Mouse (Mus musculus): Measurements from ENCODE around the gene Castor2. TPM values are rescaled to one million over a fixed set of nuclear protein-coding genes. Genes with fewer than 3 reads are reported as not detected.

The Castor2 gene
- total RNA-seq, 2 experiments from 2014 or later = 58.5 to 59.7 TPM

DNA sequence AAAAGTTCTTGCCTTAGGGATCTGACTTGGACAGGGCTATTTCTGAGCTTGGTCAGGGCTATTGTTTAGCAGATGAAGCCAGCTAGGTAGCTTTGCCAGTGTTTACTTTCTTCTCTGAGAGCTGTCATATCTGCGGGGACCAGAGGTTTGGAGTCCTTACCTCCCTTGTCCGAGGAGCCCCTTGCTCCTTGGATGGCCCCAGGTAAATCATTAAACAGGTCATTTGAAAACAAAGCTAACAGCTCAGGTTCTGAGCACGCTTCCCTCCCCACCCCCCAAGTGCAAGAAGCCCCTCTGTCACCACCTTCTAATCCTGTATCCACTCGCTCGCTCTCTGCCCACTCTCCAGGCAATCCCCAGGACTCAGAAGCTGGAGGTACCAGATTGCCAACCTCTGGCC, 1.8 kb downstream of the Castor2 start:
- no peak for DNase-seq (ENCODE audit: low spot score in 2 of 2)

DNA sequence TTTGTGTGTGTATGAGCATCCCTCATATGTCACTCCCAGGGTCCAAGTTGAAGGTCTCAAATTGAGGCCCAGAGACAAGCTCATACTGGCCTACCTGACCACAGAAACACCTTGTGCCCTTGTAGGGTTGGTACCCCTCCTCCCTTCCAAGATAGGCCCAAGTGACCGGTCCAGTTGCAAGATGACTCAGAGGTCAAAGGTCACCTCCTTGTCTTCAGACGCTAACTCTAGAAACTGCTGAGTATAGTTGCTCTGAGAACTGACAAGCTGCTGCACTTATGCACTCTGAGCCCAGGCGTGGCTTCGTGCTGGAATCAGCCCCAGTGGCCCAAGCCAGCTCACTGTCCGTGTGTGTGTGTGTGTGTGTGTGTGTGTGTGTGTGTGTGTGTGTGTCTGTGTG, 2.4 kb downstream of the Castor2 start:
- DNase-seq (ENCODE audit: low spot score in 2 of 2) = no peak

DNA sequence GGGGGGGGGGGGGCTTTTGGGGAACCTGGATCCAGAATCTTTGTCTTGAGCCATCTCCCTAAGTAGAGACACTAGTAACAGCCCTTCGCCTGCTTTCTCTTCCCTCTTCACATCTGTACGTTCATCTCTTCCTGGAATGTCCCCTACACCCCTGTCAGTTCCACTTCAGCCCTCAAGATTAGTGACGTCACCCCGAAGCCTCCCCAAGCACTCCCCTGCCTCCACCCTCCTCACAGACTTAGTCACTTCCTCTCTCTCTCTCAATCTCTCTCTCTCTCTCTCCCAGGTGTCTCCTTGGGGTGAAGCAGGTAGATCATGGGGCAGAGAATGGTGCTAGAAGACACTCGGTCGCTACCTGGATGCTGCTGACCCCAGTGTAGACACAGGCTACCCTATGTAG, 3.2 kb downstream of the Castor2 start:
- no peak for DNase-seq (ENCODE audit: low spot score in 2 of 2)

DNA sequence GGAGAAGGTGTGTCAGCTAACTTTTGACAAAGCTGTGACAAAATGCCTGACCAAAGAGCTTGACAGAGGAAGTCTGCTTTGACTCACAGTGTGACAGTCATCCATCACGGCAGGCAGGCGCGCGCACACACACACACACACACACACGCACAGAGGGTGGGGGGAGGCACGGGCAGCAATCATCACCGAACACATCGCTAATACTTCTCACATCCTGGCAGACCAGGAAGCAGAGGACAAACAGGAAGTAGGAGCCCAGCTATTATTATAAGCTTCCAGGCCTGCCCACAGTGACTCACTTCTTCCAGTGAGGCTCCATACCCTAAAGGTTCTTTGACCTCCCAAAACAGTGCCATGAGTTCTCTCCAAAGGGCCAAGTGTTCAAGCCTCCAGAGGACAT, 6.3 kb downstream of the Castor2 start:
- no peak for DNase-seq (ENCODE audit: low spot score in 2 of 2)

DNA sequence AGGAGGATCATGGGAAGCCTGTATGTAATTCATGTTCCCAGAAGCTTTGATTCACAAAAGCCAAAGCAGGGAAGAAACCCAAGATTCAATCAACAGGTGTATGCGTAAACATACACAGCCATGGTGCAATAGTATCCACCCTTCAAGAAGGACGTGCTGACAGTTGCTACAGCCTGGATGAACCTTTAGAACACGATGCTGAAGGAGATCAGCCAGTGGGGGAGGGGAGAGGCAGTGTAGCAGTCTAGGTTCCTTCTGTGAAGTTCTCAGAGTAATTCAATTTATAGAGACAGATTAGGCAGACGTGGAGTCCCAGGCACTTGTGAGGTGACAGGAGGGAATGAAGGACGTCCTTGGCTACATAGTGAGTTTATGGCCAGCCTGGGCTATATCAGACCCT, 15.5 kb downstream of the Castor2 start:
- no peak for DNase-seq (ENCODE audit: low spot score in 2 of 2)

DNA sequence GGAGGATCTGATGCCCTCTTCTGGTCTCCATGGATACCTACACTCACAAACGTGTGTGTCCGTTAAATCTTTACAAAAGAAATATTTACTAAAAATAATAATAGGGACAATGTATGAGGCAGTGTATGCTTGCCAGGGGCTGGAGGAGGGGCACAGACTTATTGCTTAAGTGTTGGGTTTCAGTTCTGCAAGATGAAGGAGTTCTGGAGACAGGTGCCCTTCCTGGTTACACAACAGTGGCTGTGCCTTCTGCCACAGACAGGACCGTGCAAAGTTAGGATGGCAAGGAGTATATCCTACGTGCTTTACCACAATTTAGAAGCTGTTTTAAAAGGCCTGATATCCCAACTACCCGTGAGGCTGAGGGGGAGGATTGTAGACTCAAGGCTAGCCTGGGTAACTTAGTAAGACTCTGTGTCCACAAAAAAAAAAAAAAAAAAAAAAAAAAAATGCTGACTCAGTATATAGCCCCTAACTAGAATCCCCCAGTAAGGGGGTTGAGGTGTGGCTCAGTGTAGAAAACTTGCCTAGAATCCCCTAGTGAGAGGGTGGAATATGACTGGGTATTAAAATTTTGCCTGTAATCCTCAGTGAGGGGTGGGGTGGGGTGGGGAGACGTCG, 16.2 kb downstream of the Castor2 start:
- no peak for DNase-seq (ENCODE audit: low spot score in 2 of 2)

DNA sequence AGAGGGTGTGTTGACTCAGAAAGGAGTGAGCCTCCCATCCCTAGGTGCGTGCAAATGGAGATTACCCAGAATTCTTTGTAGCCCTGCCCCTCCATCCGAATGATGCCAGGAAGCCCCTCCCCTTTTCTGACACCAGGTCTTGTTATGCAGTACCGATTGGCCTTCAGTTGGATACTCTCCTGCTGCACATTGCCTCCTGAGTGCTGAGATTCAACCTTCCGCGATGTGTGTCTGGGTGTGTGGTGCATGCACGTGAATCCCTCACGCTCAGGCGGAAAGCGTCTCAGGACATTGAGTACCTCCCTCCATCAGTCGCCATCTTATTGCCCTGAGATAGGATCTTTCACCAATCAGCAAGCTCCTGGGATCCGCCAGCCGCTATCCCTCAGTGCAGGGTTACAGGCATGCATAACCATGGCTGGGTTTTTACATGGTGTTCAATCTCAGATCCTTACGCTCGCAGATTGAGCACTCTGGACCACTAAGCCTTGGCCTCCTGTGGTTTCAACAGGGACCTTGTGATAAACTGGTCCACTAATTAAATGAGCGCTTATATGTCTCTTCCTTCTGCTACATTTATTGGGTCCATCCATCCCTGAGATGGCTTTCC, 19.4 kb downstream of the Castor2 start:
- DNase-seq (ENCODE audit: low spot score in 2 of 2) = no peak

DNA sequence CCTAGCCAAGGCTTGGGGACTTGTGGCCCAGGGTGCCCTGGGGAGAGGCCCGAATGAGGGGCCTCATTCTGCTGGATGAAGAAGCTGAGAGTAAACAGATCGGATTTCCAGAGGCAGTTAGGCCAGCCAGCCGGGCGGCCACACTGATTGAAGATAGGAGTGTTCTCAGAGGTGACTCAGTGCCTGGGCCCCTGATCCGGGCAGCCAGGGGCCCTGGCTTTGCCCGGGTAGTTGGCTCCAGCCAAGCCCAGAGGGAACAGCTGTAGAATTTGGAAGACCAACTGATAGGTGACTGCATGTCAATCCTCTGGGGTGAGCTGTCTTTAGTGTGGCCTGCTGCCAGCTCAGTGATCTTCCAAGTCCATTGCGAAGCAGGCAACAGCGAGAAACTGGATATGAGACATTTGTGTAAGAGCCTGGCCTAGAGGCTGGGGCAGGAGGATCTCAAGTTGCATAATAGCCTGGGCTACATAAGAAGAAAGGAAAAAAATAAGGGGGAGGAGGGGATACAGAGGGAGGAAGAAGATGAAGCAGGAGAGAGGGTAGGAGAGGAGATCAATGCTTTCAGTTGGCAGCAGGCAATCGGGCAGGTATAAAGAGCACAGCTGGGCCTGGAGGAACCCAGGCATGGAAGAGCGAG, 20.1 kb downstream of the Castor2 start:
- DNase-seq (ENCODE audit: low spot score in 2 of 2) = no peak

DNA sequence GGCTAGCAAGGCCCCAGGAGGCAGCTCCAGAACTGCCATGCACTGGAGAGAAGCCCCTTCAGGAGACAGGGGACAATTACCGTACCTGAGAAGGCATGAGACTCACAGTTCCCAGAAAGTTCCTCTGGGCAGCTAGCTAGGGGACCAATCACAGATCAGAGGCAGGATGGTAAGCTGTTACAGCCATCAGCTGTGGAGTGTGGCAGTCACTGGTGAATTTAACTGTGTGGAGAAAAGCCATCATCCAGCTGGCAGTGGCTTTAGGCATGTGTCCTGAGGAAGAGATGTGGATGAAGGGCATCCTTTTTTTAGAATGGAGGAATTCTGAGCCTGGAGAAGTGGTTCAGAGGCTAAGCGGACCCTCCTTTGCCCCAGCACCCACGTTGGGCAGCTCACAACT, 20.6 kb downstream of the Castor2 start:
- no peak for DNase-seq (ENCODE audit: low spot score in 2 of 2)

DNA sequence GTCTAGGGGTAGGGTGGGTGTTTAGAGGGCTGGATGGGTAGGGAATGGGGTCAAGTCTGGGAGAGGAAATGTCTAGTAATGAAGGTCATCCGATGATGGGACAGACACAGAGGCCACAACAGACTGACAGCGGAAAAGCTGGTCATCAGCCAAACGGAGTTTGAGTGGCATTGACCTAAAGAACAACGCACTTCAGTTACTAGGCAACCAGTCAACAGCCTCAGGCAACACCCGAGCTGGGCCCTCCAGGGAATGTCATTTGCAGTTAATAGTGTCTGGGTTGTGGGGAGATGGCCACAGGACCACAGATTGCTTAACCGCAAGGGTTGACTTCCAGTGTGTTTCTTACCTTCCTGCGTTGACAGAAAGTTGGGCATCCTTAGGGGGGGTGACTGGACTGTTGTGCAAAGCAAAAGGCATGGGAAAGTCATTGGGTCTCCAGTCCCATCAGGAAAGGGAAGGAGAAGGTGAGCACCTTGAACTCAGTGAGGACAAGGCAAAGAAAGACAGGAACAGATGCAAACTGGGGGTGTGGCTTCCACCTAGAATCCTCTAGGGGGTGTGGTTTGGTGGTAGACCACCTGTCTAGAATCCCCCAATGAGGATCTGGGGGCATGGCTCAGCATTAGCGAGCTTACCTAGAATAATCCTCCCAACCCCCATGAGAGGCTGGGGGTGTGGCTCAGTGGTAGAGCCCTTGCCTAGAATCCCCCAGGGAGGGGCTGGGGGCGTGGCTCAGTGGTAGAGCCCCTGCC, 21.8 kb downstream of the Castor2 start:
- no peak for DNase-seq (ENCODE audit: low spot score in 2 of 2)

DNA sequence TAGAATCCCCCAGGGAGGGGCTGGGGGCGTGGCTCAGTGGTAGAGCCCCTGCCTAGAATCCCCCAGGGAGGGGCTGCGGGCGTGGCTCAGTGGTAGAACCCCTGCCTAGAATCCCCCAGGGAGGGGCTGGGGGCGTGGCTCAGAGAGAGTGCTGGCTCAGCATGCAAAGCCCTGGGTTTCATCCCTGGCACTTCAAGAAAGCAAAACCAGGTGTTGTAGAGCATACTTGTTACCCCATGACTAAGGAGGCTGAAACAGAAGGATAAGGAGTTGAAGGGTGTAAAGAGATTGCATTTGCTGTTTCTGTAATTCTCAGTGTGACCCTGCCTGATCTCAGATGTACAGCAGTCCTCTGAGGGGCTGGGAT, 22.4 kb downstream of the Castor2 start:
- DNase-seq (ENCODE audit: low spot score in 2 of 2) = no peak

DNA sequence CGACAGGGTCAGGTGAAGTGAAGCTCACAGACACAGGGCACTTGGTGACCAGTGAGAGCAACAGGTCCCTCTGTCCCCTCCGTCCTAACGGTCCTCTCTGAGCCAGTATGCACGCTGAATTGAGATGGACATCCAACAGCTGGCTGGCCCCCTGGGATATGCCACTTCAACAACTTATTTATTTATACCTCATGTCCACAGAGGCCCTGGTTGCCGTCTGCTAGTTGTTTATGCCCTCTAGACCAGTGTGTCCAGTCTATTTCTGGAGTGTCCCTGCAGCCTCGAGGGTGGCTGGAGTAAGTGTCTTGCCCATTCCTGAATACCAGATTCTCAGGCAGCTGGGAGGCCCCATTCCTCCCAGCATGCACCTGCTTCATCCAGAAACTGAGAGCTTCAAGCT, 24.3 kb downstream of the Castor2 start:
- no peak for DNase-seq (ENCODE audit: low spot score in 2 of 2)

DNA sequence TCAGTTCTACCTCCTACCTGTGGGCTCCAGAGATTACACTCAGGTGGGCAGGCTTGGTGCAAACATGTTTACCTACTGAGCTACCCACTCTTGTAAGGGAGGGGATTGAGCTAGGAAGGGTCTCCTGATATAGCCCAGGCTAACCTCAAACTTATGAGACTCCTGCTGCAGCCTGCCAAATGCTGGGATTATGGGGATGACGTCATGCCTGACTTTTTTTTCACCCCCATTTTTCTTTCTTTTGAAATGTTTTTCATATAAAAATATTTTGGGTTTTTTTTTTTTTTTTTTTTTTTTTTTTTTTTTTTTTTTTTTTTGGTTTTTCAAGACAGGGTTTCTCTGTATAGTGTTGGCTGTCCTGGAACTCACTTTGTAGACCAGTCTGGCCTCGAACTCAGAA, 26.7 kb downstream of the Castor2 start:
- DNase-seq (ENCODE audit: low spot score in 2 of 2) = no peak

DNA sequence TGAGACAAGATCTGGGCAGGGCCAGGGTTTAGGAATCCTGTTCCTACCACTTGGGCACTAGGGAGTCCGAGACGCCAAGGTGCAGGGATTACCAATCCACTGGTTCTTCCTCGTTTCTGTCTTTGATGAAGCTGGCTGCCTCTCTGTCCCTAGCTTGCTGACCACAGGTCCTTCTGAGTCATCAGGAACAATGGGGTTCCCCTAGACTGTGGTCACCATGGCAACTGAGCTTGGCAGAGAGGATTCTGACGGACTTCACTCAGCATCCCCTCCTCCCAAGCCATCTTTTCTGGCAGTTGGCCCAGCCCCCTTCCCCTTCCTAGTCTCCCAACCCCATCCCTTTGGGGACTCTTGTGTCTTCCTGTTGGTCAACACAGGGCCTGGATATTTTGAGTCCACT, 32.1 kb downstream of the Castor2 start:
- DNase-seq (ENCODE audit: low spot score in 2 of 2) = no peak

DNA sequence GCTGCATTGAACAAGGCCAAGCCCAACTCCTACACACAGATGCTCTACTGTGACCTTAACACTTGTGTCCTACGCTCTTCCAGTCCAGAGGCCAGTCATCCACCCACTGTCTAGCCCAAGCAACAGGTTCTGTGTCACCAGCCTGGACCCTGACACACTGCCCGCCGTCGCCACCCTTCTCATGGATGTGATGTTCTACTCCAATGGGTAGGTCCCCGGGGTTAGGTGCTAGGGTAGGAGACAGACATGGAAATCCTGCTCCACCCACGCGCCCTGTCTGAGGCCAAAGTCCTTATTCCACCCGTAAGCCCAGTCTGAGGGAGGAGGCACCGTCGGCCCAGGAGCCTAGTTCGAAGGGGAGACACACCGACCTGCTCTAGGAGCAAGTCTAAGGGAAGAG, 36.5 kb downstream of the Castor2 start:
- DNase-seq (ENCODE audit: low spot score in 2 of 2) = no peak

DNA sequence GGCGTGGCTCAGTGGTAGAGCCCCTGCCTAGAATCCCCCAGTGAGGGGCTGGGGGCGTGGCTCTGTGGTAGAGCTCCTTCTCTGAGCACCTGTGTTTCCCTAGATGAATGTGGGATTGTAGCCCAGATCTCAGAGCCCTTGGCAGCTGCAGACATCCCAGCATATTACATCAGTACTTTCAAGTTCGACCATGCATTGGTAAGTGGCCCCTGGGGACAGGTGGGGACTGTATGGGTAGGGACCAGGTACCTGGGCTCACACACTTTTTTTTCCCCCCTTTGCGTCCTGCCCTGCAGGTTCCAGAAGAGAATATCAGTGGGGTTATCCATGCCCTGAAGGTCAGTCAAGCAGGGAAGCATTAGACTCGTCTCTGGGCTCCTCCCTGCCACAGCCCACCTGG, 38.4 kb downstream of the Castor2 start:
- DNase-seq (ENCODE audit: low spot score in 2 of 2) = no peak

DNA sequence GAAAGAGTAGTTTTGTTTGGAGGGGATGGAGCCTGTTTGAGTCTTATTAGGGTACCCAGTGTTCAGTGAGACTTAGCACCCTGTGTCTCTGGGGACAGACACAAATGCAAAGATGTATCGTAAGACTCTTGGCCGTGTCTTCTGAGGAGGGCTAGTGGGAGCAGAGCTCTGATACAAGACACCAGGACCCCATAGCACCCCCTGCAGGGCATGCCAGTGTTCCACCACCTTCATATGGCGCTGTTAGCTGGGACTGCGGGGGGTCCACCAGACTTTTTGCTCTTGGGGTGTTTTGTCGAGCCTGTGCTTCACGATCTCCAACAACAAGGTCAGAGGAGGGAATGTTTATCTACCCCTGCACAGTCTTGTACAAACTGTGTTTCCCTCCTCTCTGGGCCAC, 39.9 kb downstream of the Castor2 start:
- no peak for DNase-seq (ENCODE audit: low spot score in 2 of 2)

DNA sequence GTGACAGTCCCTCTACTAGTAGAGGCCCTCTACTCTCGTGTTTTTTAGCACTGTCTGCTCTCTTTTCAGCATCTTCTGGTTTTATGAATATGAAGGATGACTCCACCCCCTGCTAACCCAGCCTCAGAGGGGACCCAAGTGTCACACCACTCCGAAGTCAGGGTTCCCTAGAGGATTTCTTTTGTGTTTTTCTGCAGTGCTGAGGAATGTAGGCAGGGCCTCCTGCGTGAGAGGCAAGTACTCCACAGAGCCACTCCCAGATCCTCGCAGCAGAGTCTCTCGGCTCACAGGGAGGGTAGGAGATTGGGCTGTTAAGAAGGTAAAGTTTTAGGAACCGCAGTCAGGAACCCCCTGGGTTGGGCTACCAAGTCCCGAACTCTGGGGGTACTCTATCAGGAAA, 41.7 kb downstream of the Castor2 start:
- DNase-seq (ENCODE audit: low spot score in 2 of 2) = no peak

DNA sequence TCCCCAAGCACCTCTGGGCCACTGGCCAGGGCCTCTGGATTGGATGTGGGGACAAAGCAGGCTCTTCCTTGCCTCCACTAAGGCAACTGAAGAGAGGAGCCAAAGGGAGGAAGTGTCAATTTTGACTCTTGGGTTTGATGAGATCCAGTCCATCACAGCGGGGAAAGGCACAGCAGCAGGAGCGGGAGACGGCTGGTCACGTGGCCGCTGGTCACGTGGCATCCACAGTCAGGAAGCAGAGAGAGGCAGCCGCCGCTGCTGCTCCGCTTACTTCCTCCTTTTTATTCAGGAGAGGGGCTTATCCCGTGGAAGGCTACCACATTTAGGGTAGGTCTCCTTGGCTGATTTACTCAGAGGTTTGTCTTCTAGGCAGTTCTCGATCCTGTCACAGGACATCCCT, 42.9 kb downstream of the Castor2 start:
- DNase-seq (ENCODE audit: low spot score in 2 of 2) = no peak

DNA sequence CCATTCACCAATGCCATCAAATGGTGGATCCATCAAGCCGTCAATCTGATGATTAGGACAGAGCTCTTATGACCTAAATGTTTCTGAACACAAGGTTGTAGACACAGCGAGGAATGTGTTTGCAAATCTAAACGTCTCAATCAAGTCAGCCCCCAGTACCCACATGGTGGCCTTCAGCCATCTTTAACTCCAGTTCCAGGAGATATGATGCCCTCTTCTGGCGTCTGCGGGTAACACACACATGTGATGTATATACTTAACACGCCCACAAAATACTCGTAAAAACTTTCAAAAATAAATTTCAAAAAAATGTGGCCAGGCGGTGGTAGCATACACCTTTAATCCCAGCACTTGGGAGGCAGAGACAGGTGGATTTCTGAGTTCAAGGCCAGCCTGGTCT, 45.5 kb downstream of the Castor2 start:
- DNase-seq (ENCODE audit: low spot score in 2 of 2) = no peak

DNA sequence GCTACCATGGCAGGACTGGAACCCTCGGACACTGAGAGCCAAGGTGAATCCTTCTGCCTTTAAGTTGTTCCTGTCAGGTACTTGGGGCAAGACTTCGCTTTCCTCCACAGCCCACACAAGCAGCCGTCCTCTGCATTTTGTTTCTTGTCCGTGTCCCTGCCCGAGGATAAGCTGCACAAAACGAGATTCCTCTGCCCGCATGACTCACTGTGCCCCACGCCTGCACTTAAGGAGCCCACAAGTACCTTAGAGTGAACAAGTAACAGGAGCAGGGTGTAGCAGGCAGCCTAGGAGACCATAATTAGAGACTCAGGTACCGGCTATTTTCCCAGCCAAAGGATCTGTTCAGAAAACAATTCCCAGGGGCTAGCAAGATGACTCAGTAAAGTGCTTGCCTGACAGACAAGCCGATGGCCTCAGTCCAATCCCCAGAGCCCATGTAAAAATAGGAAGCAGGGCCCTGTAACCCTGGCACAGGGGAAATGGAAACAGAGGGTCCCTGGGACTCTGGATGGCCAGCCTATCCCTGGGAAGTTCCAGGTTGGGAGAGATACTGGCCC, 47.8 kb downstream of the Castor2 start:
- no peak for DNase-seq (ENCODE audit: low spot score in 2 of 2)

DNA sequence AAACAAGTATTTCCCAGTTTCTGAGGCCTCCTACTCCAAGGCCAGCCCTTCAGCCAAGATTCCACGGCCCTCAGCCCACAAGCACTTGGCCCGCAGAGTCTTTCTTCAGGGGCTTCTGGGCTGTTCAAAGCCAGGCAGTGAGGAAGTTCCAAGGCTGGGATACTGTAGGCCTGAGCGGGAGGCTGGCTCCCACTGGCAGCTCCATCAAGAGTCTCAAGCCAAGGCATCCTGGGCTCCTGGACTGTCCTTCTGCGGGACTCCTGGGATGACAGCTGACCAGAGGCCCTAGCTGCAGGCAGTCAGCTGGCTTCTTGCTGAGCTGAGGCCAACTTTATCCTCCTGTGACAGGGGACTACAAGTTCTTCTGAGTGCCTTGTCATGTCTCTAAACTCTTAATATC, 48.6 kb downstream of the Castor2 start:
- no peak for DNase-seq (ENCODE audit: low spot score in 2 of 2)

Measured in layer of hippocampus, postnatal 14 days (tissue).